Mouse (Mus musculus) CH12.LX (cell line): ENCODE measurements at regions not wholly inside any gene's neighbourhood (a gene's known extent, or its start where the extent isn't known, plus 50 kb on each side); places are given as distances from the start of the nearest gene placed in this dataset.

Experiments used
- CHD1 ChIP-seq: IDR thresholded peaks from 2 replicates; pipeline ENCODE4 v1.6.1; 2012; ENCODE audit warnings: low read depth, low read length, improper control_type of control experiment, inconsistent platforms
- CHD2 ChIP-seq: IDR thresholded peaks from 2 replicates; pipeline ENCODE4 v1.6.1; 2011; ENCODE audit warnings: low read length, improper control_type of control experiment
- CTCF ChIP-seq, 2 experiments: IDR thresholded peaks in 1 of 2; conservative IDR thresholded peaks in 1 of 2; 2 replicates each; pipeline ENCODE4 v1.5.1; 2011 to 2012; ENCODE audit warnings: low read depth in 2 of 2, low read length in 2 of 2, improper control_type of control experiment in 1 of 2, inconsistent platforms in 1 of 2, mild to moderate bottlenecking in 1 of 2, moderate library complexity in 1 of 2
- EP300 ChIP-seq: IDR thresholded peaks from 2 replicates; pipeline ENCODE4 v1.6.1; 2011; ENCODE audit warnings: low read length, improper control_type of control experiment
- JUND ChIP-seq: conservative IDR thresholded peaks from 2 replicates; pipeline ENCODE4 v1.6.1; 2011; ENCODE audit warnings: low read depth, low read length, improper control_type of control experiment
- MAX ChIP-seq: IDR thresholded peaks from 2 replicates; pipeline ENCODE4 v1.6.1; 2011; ENCODE audit warnings: low read length, improper control_type of control experiment
- MYC ChIP-seq: IDR thresholded peaks from 2 replicates; pipeline ENCODE4 v1.6.1; 2011; ENCODE audit warnings: low read depth, mild to moderate bottlenecking, improper control_type of control experiment, low read length
- PAX5 ChIP-seq: IDR thresholded peaks from 2 replicates; pipeline ENCODE4 v1.6.1; 2012; ENCODE audit warnings: low read length, inconsistent platforms, mixed read lengths
- POLR2A ChIP-seq: IDR thresholded peaks from 2 replicates; pipeline ENCODE4 v1.6.1; 2011; ENCODE audit warnings: low read depth, mild to moderate bottlenecking, improper control_type of control experiment, low read length
- TCF12 ChIP-seq: IDR thresholded peaks from 2 replicates; pipeline ENCODE4 v1.6.1; 2014; ENCODE audit warnings: low read depth, mild to moderate bottlenecking, inconsistent platforms, low read length, improper control_type of control experiment
- ZNF384 ChIP-seq: IDR thresholded peaks from 2 replicates; pipeline ENCODE4 v1.6.1; 2012; ENCODE audit warnings: low read depth, low read length, improper control_type of control experiment, inconsistent platforms

DNA sequence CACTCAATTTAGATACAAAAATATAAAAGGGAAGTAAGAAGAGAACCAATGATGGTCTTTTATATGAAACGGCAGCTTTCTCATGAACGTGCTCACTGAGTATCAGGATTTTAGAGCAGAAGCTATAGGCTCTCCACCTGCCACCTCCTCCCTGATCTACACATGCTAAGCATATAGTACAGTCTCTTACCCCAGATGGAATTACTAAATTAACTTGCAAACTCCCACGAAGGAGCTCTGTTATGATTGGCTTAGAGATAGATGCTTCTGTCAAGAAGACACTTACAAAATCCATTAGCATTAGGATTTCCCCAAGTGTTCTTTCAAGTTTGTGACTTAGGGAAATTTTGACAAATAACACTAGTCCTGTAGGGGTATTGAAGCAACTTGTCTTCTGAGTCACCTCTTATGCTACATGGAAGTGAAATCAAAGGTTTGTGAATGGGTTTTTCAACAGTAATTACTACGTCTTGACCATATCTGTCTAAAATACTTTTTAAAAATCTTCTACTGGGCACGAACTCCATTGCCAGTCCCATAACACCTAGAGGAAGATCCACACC, 60.6 kb downstream of the Crygs start:
- TF ChIP-seq POLR2A (no peak), TCF12 (no peak), MAX (no peak), CTCF (conservative IDR thresholded peaks at IDR 0.05 in 1 of 2, IDR thresholded peaks at IDR 0.05 in 1 of 2; ENCODE audit: low read depth in 2 of 2, low read length in 2 of 2) (no peak), CHD2 (no peak), CHD1 (no peak), EP300 (peak; percentile 82), PAX5 (no peak), ZNF384 (no peak), MYC (no peak), JUND (peak; percentile 74; the same call in 1 of the 2 replicates)
